ENCODE assay signal across 8 mouse cellular contexts in the genomic region with DNA sequence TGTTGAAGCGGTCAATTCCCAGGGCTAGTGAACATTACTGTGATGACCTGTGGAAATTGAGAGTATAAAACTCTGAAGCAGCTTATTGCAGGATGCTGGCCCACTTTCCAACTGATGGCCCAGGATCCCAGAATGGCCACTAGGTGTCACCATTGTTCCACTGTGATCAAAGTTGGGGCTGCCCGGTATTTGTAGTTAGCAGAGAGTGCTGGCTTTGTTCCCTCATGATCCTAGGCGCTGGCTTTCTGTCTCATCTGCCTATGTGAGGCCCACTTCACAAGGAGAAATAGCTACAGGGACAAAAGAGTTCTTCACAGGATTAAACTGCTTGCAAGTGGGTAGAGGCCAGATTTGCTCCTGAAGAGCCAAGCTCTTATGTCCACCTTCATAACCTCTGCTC. TPM values are rescaled to one million over a fixed set of nuclear protein-coding genes. Genes with fewer than 3 reads are reported as not detected.
A peak's percentile ranks its signal among the peaks of the same experiment; 100 is the strongest.
DNase-seq lines count a peak whose midpoint lies in the region; ATAC-seq lines count a peak whose summit lies in the region.

No protein-coding gene starts in this region.

- H3K36me3 ChIP-seq in intestine, embryonic 15.5 days: 0 out of 2 replicates have a peak, but pooled peaks cover under 1% of the 10 kb centered on the region
- H3K36me3 ChIP-seq in midbrain, embryonic 10.5 days: peaks cover 6% of the 10 kb centered on the region

- no peak overlapping the region for H3K4me2 ChIP-seq in intestine, embryonic 15.5 days (replicated peaks)

- intact Hi-C loops in left cerebral cortex, postnatal 14 days (cut with DNase I): loop anchor here (10.0 kb wide), 1 partner anchor 400 kb away; no protein-coding TSS in a partner anchor

- no peak overlapping the region for H3K9ac ChIP-seq in intestine, embryonic 15.5 days

- no peak overlapping the region for H3K27ac ChIP-seq in intestine, embryonic 15.5 days
- H3K27ac ChIP-seq in midbrain, embryonic 10.5 days (replicated peaks): peak overlapping the region; percentile 78

- 5% methylated on average over 3 of the region's 3 CpGs for WGBS in intestine, embryonic 15.5 days
- WGBS in midbrain, embryonic 10.5 days: 5% methylated on average over 3 of the region's 3 CpGs

- peaks cover 8% of the 10 kb centered on the region; the same call in 1 of the 2 replicates for H3K4me1 ChIP-seq in intestine, embryonic 15.5 days (replicated peaks)
- peaks cover 20% of the 10 kb centered on the region for H3K4me1 ChIP-seq in midbrain, embryonic 10.5 days

- DNase-seq in adrenal gland, adult 18-20 months (ENCODE audit: low spot score in 2 of 2): peak; percentile 77 to 85
- DNase-seq in embryo, embryonic 10 days (ENCODE audit: low spot score): peak; percentile 94
- peak; percentile 65 for DNase-seq in gastrocnemius, postnatal 25 days
- peak; percentile 87 for DNase-seq in left cerebral cortex, postnatal 14 days (ENCODE audit: low spot score in 2 of 2)
- peak; percentile 86 for DNase-seq in midbrain, embryonic 10.5 days (ENCODE audit: low spot score)
- peak; percentile 53 to 66 for DNase-seq in right cerebral cortex, postnatal 36 days (ENCODE audit: low spot score in 2 of 2)
- DNase-seq in yolk sac, embryonic 10.5 days (ENCODE audit: low spot score): peak; percentile 70

- H3K27me3 ChIP-seq in intestine, embryonic 15.5 days (replicated peaks): no peaks in the 10 kb centered on the region
- no peaks in the 10 kb centered on the region; the same call in 1 of the 2 replicates for H3K27me3 ChIP-seq in midbrain, embryonic 10.5 days (ENCODE audit: low read depth, poor library complexity, severe bottlenecking)

- ATAC-seq in intestine, embryonic 15.5 days: peak; percentile 82

- no peak overlapping the region for H3K4me3 ChIP-seq in intestine, embryonic 15.5 days (replicated peaks)
- peak overlapping the region; percentile 7; the same call in 1 of the 2 replicates for H3K4me3 ChIP-seq in midbrain, embryonic 10.5 days

- H3K9me3 ChIP-seq in intestine, embryonic 15.5 days: no peaks in the 10 kb centered on the region
- H3K9me3 ChIP-seq in midbrain, embryonic 10.5 days (replicated peaks): no peaks in the 10 kb centered on the region

RNA-seq across cellular contexts. Expression of a gene that starts 7.0 kb away (rescaled TPM):
- 10 to 100 TPM in 1 of 2 experiments, 1 to 10 TPM in 1; 9.9 to 10.2 TPM for total RNA-seq in adrenal gland, adult 18-20 months (2021)
- total RNA-seq in gastrocnemius, postnatal 25 days (2021): 1 to 10 TPM; 5.8 to 6.5 TPM
- polyA plus RNA-seq in intestine, embryonic 15.5 days (2015; fragmentation: Nextera tagmentation; extraction: Ambion mirVana): 21.0 and 23.8 TPM in 2 replicates
- total RNA-seq in left cerebral cortex, postnatal 14 days (2021): 10 to 100 TPM; 22.7 to 24.1 TPM
- polyA plus RNA-seq in midbrain, embryonic 10.5 days (2016; fragmentation: Nextera tagmentation; extraction: Ambion mirVana): 59.4 and 72.8 TPM in 2 replicates

RNA-seq across cellular contexts. Expression of a gene that starts 17.9 kb away (rescaled TPM):
- 1 to 10 TPM in 1 of 2 experiments, under 1 TPM in 1; 0.80 to 1.5 TPM for total RNA-seq in adrenal gland, adult 18-20 months (2021)
- under 1 TPM; 0.59 to 0.70 TPM for total RNA-seq in gastrocnemius, postnatal 25 days (2021)
- not detected in 2 replicates for polyA plus RNA-seq in intestine, embryonic 15.5 days (2015; fragmentation: Nextera tagmentation; extraction: Ambion mirVana)
- 10 to 100 TPM; 16.3 to 21.3 TPM for total RNA-seq in left cerebral cortex, postnatal 14 days (2021)
- 0.19 and 0.42 TPM in 2 replicates for polyA plus RNA-seq in midbrain, embryonic 10.5 days (2016; fragmentation: Nextera tagmentation; extraction: Ambion mirVana)

RNA-seq across cellular contexts. Expression of a gene that starts 22.1 kb away (rescaled TPM):
- total RNA-seq in adrenal gland, adult 18-20 months (2021): 100 to 1,000 TPM; 330 to 533 TPM
- total RNA-seq in gastrocnemius, postnatal 25 days (2021): 10 to 100 TPM; 14.4 to 20.0 TPM
- polyA plus RNA-seq in intestine, embryonic 15.5 days (2015; fragmentation: Nextera tagmentation; extraction: Ambion mirVana): 195 and 210 TPM in 2 replicates
- total RNA-seq in left cerebral cortex, postnatal 14 days (2021): 10 to 100 TPM; 42.5 to 45.3 TPM
- 168 TPM in 2 replicates for polyA plus RNA-seq in midbrain, embryonic 10.5 days (2016; fragmentation: Nextera tagmentation; extraction: Ambion mirVana)

RNA-seq across cellular contexts. Expression of a gene that starts 40.5 kb away (rescaled TPM):
- total RNA-seq in adrenal gland, adult 18-20 months (2021): 10 to 100 TPM; 22.1 to 23.5 TPM
- total RNA-seq in gastrocnemius, postnatal 25 days (2021): 10 to 100 TPM; 61.7 to 85.6 TPM
- 44.9 and 48.3 TPM in 2 replicates for polyA plus RNA-seq in intestine, embryonic 15.5 days (2015; fragmentation: Nextera tagmentation; extraction: Ambion mirVana)
- 10 to 100 TPM; 58.3 to 61.6 TPM for total RNA-seq in left cerebral cortex, postnatal 14 days (2021)
- polyA plus RNA-seq in midbrain, embryonic 10.5 days (2016; fragmentation: Nextera tagmentation; extraction: Ambion mirVana): 32.4 and 34.4 TPM in 2 replicates

RNA-seq across cellular contexts. Expression of a gene that starts 44.8 kb away (rescaled TPM):
- total RNA-seq in adrenal gland, adult 18-20 months (2021): 10 to 100 TPM; 64.7 to 66.8 TPM
- 10 to 100 TPM; 17.5 to 18.8 TPM for total RNA-seq in gastrocnemius, postnatal 25 days (2021)
- polyA plus RNA-seq in intestine, embryonic 15.5 days (2015; fragmentation: Nextera tagmentation; extraction: Ambion mirVana): 52.1 and 54.8 TPM in 2 replicates
- total RNA-seq in left cerebral cortex, postnatal 14 days (2021): 10 to 100 TPM; 36.5 to 41.7 TPM
- 56.6 and 57.3 TPM in 2 replicates for polyA plus RNA-seq in midbrain, embryonic 10.5 days (2016; fragmentation: Nextera tagmentation; extraction: Ambion mirVana)

Comparison
In these comparisons a context has a peak if more than half of its experiments do, and no peak if none do; other contexts are left out.
1. RNA of a gene that starts 17.9 kb away (total RNA-seq): 16.3 to 21.3 TPM in left cerebral cortex, postnatal 14 days; 0.80 to 1.5 TPM in adrenal gland, adult 18-20 months and 0.59 to 0.70 TPM in gastrocnemius, postnatal 25 days; every median in the first group is over 4 times any median in the second.
2. RNA of a gene that starts 22.1 kb away (total RNA-seq): 330 to 533 TPM in adrenal gland, adult 18-20 months; 42.5 to 45.3 TPM in left cerebral cortex, postnatal 14 days and 14.4 to 20.0 TPM in gastrocnemius, postnatal 25 days; every median in the first group is over 4 times any median in the second.
3. Peak in every context shown above with its lines, with median percentiles within 50 percentile points of each other: DNase-seq.